Mouse (Mus musculus) gonadal fat pad, adult 2 months (tissue): ENCODE data around the gene Kpna4. TPM values are rescaled to one million over a fixed set of nuclear protein-coding genes. Genes with fewer than 3 reads are reported as not detected.
"Not testable (repeated sequence)": the region's sequence is repeated elsewhere in the genome, so short reads cannot be mapped to it uniquely, and the experiment has no call there.

Experiments used
- DNase-seq: peaks from one replicate; pipeline ENCODE4 v3.0.0-alpha.2; 2012; ENCODE audit warnings: low read depth
- polyA plus RNA-seq: library from polyadenylated mRNA; depleted of rRNA; stranded (reverse); fragments of >200 nt; gene quantifications from 2 replicates; pipeline ENCODE4 v1.2.3, GENCODE M21; 2012

Gene Kpna4
- polyA plus RNA-seq, 1 experiment = 18.4 TPM

DNA sequence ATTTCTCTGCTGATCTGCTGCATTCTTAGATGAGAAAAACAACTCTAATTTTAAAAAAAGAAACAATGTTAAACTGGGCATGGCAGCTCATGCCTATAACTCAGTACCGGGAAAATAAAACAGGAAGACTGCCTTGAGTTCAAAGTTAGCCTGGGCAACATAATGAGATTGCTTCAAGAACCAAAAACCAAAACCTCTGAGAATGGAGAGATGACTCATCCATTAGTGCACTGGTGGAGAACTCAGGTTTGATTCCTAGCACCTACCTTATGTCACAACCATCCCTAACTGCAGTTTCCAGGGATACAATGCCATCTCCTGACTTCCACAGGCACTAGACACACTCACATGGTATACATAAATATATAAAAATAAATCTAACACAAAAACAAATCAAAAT is 17.8 kb downstream of the Kpna4 start:
- no peak for DNase-seq

GRCm38 (mm10) chr3:69094456-69094855 is 32.5 kb downstream of the Kpna4 start:
- DNase-seq = no peak

GRCm38 (mm10) chr3:69064005-69064404 is 62.9 kb downstream of the Kpna4 start:
- no peak for DNase-seq

DNA sequence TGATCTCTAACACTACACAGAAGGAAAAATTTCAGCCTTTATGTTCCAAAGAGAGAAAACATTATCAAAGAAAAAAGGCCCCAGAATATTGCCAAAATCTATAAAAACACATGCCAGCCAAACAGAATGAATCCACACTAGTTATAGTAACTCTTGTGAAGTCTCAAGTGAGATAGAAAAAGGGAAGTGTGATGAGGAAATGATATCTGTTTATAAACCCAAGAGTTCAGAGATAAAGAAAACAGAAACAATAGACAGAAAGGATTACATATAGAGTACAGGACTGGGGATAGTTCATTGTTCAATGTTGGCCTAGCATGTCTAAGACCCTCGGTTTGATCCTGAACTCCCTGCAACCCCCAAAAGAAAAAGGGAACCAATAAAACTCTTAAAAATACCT is 64.1 kb downstream of the Kpna4 start:
- no peak for DNase-seq

DNA sequence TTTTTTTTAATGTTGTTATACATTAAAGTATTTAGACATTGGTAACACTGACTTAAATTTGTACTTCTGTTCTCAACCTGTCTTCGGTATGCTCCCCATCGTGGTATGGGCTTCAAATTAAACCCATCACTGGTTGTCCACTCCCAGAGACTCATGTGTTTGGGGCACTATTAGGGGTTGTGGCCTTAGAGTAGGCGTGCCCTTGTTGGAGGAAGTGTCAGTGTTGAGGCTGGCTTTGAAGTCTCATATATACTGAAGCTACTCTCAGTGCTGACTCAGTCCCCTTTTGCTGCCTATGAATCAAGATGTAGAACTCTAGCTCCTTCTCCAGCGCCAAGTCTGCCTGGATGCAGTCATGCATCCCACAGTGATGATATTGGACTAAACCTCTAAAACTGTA is 66.2 kb downstream of the Kpna4 start:
- DNase-seq = no peak

GRCm38 (mm10) chr3:69055871-69056270 is 71.0 kb downstream of the Kpna4 start:
- DNase-seq = no peak

DNA sequence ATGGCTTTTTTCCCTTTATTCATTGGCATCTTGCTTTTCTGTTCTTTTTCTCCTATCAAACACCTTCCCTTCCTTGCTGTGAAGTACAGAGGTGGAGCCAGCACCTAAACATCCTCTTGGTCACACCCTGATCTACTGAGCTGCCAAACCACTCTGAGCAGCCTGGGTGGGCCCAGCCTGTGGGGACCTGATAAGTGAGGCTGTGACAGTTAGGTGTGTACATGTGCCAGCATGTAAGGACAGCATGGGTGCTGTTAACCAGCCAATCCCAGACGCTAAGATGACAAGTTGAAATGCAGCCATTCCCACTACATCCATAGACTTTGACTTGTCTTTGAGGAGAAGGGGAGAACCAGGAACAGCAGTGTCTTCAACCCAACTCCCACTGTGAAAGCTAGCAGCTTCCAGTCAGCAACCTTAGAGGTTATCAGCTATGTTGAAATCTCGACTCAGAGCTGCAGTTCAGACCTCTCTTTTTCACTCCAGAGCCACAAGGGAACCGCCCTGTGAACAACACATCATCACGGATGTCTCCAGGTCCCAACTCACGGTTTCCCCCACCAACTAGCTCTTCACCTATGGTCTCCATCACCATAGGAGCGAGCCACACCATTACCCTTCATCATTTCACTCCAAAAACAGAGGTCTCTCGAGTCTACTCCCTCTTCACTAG is 72.0 kb downstream of the Kpna4 start:
- DNase-seq = no peak

- DNase-seq = no peak
Observed at GRCm38 (mm10) chr3:69051894-69052293, 75.0 kb downstream of the Kpna4 start.

GRCm38 (mm10) chr3:69049011-69049410 is 77.9 kb downstream of the Kpna4 start:
- DNase-seq = no peak

- peak; percentile 64 for DNase-seq
Observed at GRCm38 (mm10) chr3:69047684-69048083, 79.2 kb downstream of the Kpna4 start.

DNA sequence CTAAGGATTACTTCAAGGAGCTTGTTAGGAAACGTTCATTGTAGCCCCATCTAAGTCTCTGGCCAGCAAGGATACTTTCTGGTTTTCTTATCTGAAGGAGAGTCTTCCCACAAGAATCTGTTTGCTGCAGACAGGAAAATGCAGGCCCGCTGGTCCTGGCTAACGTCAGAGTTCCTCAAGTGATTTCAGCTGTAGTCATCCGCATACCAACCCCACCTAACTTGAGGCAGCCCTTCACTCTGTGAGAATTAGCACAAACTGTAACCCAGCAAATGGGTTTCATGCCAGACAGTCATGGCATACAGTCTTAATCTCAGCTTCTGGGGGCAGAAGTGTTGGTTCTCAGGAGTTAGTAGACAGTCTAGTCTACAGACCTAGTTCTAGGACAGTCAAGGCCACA is 80.4 kb downstream of the Kpna4 start:
- no peak for DNase-seq

GRCm38 (mm10) chr3:69045750-69046149 is 81.2 kb downstream of the Kpna4 start:
- DNase-seq = no peak

- no peak for DNase-seq
Observed at GRCm38 (mm10) chr3:69045400-69045703, 81.6 kb downstream of the Kpna4 start.

GRCm38 (mm10) chr3:69044645-69045399 is 82.1 kb downstream of the Kpna4 start, which contains the start of gene Trim59:
Gene Trim59 (minus strand): TSS chr3:69044755.
- DNase-seq = no peak

- DNase-seq = no peak
Observed at GRCm38 (mm10) chr3:69044167-69044591, 82.7 kb downstream of the Kpna4 start.

GRCm38 (mm10) chr3:69041298-69041697 is 85.6 kb downstream of the Kpna4 start:
- no peak for DNase-seq

DNA sequence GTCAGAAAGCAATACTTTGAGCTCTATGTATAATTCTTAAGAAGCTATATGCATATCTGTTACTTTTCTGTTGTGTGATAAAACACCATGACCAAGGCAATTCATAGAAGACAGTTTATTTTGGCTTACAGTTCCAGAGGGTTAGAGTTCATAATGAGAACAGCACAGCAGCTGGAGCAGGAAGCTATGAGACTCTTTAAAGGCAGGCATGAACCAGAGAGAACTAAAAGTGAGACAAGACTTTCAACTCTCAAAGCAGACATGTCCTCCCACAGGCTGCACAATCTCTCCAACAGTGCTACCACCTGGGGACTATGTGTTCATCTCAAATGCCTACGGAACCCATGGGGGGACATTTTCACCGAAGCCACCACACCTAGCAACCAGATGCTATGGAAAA is 86.8 kb downstream of the Kpna4 start:
- no peak for DNase-seq

DNA sequence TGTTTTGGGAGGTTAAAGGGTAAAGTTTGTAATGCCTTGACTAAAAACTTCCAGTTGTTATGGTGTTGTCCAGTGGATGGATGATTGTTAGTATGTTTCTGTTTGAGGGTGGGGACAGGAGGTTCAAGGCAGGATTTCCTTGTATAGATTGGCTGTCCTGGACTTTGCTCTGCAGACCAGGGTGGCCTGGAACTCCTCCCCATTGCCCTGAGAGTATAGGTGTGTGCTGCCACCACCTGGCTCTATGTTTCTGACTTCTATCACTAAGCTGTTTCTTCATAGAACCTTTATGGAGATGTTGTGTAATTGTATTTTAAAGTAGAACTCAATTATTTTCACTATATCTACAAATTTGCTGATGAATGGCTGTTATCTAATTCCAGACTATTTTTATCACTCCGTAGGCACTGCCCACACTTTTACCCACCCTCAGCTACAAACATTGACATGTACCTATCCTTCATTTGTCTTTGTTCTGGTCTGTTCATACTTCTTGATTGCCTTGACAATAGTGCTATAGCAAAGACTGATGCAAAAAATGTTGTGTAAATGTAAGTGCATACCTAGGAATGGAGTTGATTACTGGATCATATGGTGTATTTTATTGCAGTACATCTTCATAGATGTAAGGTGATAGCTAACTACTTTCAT is 100.7 kb downstream of the Kpna4 start:
- no peak for DNase-seq

DNA sequence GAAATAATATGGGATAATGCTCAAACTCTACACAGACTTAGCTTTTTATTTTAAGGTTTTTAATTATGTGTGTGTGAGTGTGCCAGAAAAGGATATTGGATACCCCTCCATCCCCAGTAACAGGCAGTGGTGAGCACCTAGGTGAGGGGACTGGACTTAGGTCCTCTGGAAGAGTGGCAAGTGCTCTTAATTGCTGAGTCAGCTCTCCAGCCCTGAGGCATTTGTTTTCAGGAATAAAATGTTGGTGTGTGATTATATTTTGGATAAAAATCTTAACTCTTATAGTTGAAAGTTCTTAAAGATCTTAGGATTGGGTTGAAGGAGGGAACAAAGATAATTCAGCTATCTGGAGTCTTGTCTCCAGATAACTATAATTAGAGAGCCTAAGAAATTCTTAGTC is 106.1 kb downstream of the Kpna4 start:
- DNase-seq = no peak

DNA sequence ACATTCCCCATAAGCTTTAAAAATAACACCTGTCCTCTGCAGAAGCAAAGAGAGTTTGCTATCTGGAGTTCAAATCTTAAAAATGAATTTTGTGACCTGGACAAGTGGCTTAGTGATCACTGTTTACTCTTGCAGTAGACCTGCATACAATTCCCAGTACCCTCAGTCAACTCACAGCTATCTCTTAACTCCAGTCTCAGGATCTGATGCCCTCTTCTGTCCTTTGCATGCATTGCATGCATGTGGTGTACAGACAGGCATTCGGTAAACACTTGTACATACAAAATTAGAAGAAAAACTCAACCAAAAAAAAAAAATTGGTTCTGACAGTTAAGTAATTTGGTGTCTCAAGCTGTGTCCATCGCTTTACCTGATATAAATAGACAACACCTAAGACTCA is 106.6 kb downstream of the Kpna4 start:
- no peak for DNase-seq

DNA sequence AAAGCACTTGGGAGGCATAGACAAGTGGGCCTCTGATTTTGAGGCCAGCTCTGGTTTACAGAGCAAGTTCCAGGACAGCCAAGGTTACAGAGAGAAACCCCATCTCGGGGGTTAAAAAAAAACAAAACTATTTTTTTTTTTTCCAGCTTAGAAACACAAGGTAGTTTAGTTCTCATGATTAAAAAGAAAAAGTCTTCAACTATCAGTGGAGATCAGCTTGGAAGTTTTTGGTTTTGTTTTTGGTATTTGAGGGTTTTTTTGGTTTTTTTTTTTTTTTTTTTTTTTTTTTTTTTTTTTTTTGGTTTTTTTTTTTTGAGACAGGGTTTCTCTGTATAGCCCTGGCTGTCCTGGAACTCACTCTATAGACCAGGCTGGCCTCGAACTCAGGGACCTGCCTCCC is 108.3 kb downstream of the Kpna4 start:
- not testable (repeated sequence) for DNase-seq

GRCm38 (mm10) chr3:69017181-69017580 is 109.7 kb downstream of the Kpna4 start:
- no peak for DNase-seq
